In genomic region chr3:52906823-52907564, GRCm38 (mm10) we compare ENCODE assay signal across 10 mouse cellular contexts.
DNase-seq lines count a peak whose midpoint lies in the region; ATAC-seq and TF ChIP-seq lines count a peak whose summit lies in the region.
"Had no signal": no experiment of that assay in that cellular context is flagged by ENCODE, and none has a peak within 500 bp of the region (broad histone marks: within the 10 kb centered on the region; RNA-seq: fewer than 3 reads in every experiment).

No protein-coding gene starts in this region.

- peak; percentile 43 for TF ChIP-seq CTCF in heart, postnatal 0 days (IDR thresholded peaks at IDR 0.05; ENCODE audit: low read depth)
- TF ChIP-seq CTCF in thymus, adult 2 months (IDR thresholded peaks at IDR 0.05; ENCODE audit: borderline replicate concordance, control insufficient read depth, extremely low read depth, insufficient read depth, low read length, poor library complexity) = no peak
- peak; percentile 34; the same call in 1 of the 2 replicates for TF ChIP-seq CTCF in brain, embryonic 14.5 days (IDR thresholded peaks at IDR 0.05; ENCODE audit: borderline replicate concordance, extremely low read depth, insufficient read depth, insufficient read length)

- TF ChIP-seq EP300 in heart, postnatal 0 days (IDR thresholded peaks at IDR 0.05; ENCODE audit: low read depth) = no peak

- WGBS in heart, postnatal 0 days = 60% methylated on average over 3 of the region's 3 CpGs
- WGBS in heart, embryonic 10.5 days = 89% methylated on average over 3 of the region's 3 CpGs
- whole genome bisulfite sequencing in thymus, adult 2 months = 92% methylated on average over 3 of the region's 3 CpGs
- WGBS in hindbrain, embryonic 16.5 days = 87% methylated on average over 3 of the region's 3 CpGs

- H3K27me3 ChIP-seq in heart, postnatal 0 days (ENCODE audit: control insufficient read depth, insufficient read depth, low read length) = no peaks in the 10 kb centered on the region
- H3K27me3 ChIP-seq in heart, embryonic 10.5 days (ENCODE audit: insufficient read depth, poor library complexity, severe bottlenecking) = no peaks in the 10 kb centered on the region
- no peaks in the 10 kb centered on the region for H3K27me3 ChIP-seq in thymus, adult 2 months (ENCODE audit: control insufficient read depth, insufficient read depth, low read length)
- H3K27me3 ChIP-seq in hindbrain, embryonic 16.5 days (replicated peaks; ENCODE audit: control insufficient read depth, insufficient read depth, low read length) = no peaks in the 10 kb centered on the region
- H3K27me3 ChIP-seq: midbrain, embryonic 15.5 days had no signal

- no peak overlapping the region for H3K4me2 ChIP-seq in heart, postnatal 0 days (ENCODE audit: low read depth, low read length)
- no peak overlapping the region for H3K4me2 ChIP-seq in hindbrain, embryonic 16.5 days (ENCODE audit: low read length)
- H3K4me2 ChIP-seq: midbrain, embryonic 15.5 days had no signal

- no peak for DNase-seq in heart, postnatal 0 days (ENCODE audit: low spot score)
- no peak for DNase-seq in heart, embryonic 10.5 days (ENCODE audit: low spot score)
- peak; percentile 31 for DNase-seq in thymus, adult 2 months
- no peak for DNase-seq in thymus, adult 18-20 months
- DNase-seq in brain, embryonic 14.5 days (ENCODE audit: low read depth) = no peak
- peak; percentile 46 for DNase-seq in thymus, postnatal 4 days

- ATAC-seq in heart, postnatal 0 days (ENCODE audit: insufficient read depth, low read depth) = no peak
- ATAC-seq in hindbrain, embryonic 16.5 days = no peak
- no peak for ATAC-seq in megakaryocyte, adult 5-6 weeks (ENCODE audit: poor library complexity, severe bottlenecking)
- ATAC-seq: midbrain, embryonic 15.5 days had no signal

- H3K36me3 ChIP-seq in heart, postnatal 0 days (replicated peaks; ENCODE audit: control insufficient read depth, insufficient read depth, low read length) = no peaks in the 10 kb centered on the region
- H3K36me3 ChIP-seq in heart, embryonic 10.5 days = no peaks in the 10 kb centered on the region
- no peaks in the 10 kb centered on the region for H3K36me3 ChIP-seq in thymus, adult 2 months (ENCODE audit: control insufficient read depth, insufficient read depth, low read length)
- no peaks in the 10 kb centered on the region for H3K36me3 ChIP-seq in hindbrain, embryonic 16.5 days (ENCODE audit: control insufficient read depth, insufficient read depth, low read length)
- H3K36me3 ChIP-seq: midbrain, embryonic 15.5 days had no signal

- no peaks in the 10 kb centered on the region for H3K4me1 ChIP-seq in heart, postnatal 0 days (ENCODE audit: control insufficient read depth, insufficient read depth)
- no peaks in the 10 kb centered on the region for H3K4me1 ChIP-seq in heart, embryonic 10.5 days
- H3K4me1 ChIP-seq in thymus, adult 2 months (replicated peaks; ENCODE audit: control insufficient read depth, insufficient read depth, low read length) = no peaks in the 10 kb centered on the region
- no peaks in the 10 kb centered on the region for H3K4me1 ChIP-seq in hindbrain, embryonic 16.5 days (ENCODE audit: control insufficient read depth, insufficient read depth, low read depth, low read length)
- H3K4me1 ChIP-seq: midbrain, embryonic 15.5 days had no signal

- H3K4me3 ChIP-seq in heart, postnatal 0 days (ENCODE audit: low read depth, low read length) = no peak overlapping the region
- H3K4me3 ChIP-seq in heart, embryonic 10.5 days = no peak overlapping the region
- no peak overlapping the region for H3K4me3 ChIP-seq in thymus, adult 2 months (ENCODE audit: control insufficient read depth, insufficient read depth, low read length)
- no peak overlapping the region for H3K4me3 ChIP-seq in hindbrain, embryonic 16.5 days (ENCODE audit: low read length)
- H3K4me3 ChIP-seq: midbrain, embryonic 15.5 days had no signal

- no peak for TF ChIP-seq POLR2A in thymus, adult 2 months (IDR thresholded peaks at IDR 0.05; ENCODE audit: control insufficient read depth, extremely low read depth, insufficient read depth, low read length, poor library complexity)
- TF ChIP-seq POLR2A in brain, embryonic 14.5 days (IDR thresholded peaks at IDR 0.05; ENCODE audit: borderline replicate concordance, extremely low read depth, insufficient read depth, insufficient read length, poor library complexity, severe bottlenecking) = no peak

- no peak overlapping the region for H3K27ac ChIP-seq in heart, postnatal 0 days (ENCODE audit: low read depth)
- H3K27ac ChIP-seq in heart, embryonic 10.5 days = no peak overlapping the region
- no peak overlapping the region for H3K27ac ChIP-seq in thymus, adult 2 months (ENCODE audit: control insufficient read depth, insufficient read depth, low read length)
- no peak overlapping the region for H3K27ac ChIP-seq in hindbrain, embryonic 16.5 days (ENCODE audit: low read depth, low read length)
- H3K27ac ChIP-seq: liver, embryonic 14.5 days; midbrain, embryonic 15.5 days had no signal

- peaks cover 11% of the 10 kb centered on the region; the same call in 1 of the 2 replicates for H3K9me3 ChIP-seq in heart, postnatal 0 days (replicated peaks; ENCODE audit: control insufficient read depth, low read length)
- no peaks in the 10 kb centered on the region for H3K9me3 ChIP-seq in heart, embryonic 10.5 days
- peaks cover 3% of the 10 kb centered on the region; the same call in 1 of the 2 replicates for H3K9me3 ChIP-seq in hindbrain, embryonic 16.5 days (ENCODE audit: control insufficient read depth, low read length)

- H3K9ac ChIP-seq in heart, postnatal 0 days (replicated peaks; ENCODE audit: low read depth, low read length) = no peak overlapping the region
- H3K9ac ChIP-seq in hindbrain, embryonic 16.5 days (ENCODE audit: low read depth, low read length) = no peak overlapping the region
- H3K9ac ChIP-seq: liver, embryonic 14.5 days; midbrain, embryonic 15.5 days had no signal

Comparison
In these comparisons a context has a peak if more than half of its experiments do, and no peak if none do; other contexts are left out.
1. DNase-seq: peak in thymus, adult 2 months (single experiment) and thymus, postnatal 4 days (single experiment); none in heart, postnatal 0 days (single experiment), heart, embryonic 10.5 days (single experiment), thymus, adult 18-20 months (0 of 2) and brain, embryonic 14.5 days (single experiment).